Mouse (Mus musculus) kidney, embryonic 15.5 days (tissue): ENCODE results near the gene Bcat2. TPM values are rescaled to one million over a fixed set of nuclear protein-coding genes. Genes with fewer than 3 reads are reported as not detected.

Experiments
- ATAC-seq: fragments of 200-750 bp; cut with Nextera tagmentation; replicated peaks from 2 replicates; pipeline ENCODE4 v1.8.0; 2017; ENCODE audit warnings: moderate TSS enrichment; ENCODE audit not compliant: low FRiP score
- H3K27ac ChIP-seq: fragments of 300-500 bp; sonication (generic); 2 replicates; pipeline ENCODE4 v1.5.1; 2015; ENCODE audit warnings: mild to moderate bottlenecking, inconsistent platforms
- H3K27me3 ChIP-seq: fragments of 300-500 bp; sonication (generic); 2 replicates; pipeline ENCODE4 v1.6.1; 2015; ENCODE audit warnings: inconsistent platforms
- H3K36me3 ChIP-seq: fragments of 300-500 bp; sonication (generic); 2 replicates; pipeline ENCODE4 v1.6.1; 2015; ENCODE audit warnings: inconsistent platforms
- H3K4me1 ChIP-seq: fragments of 300-500 bp; sonication (generic); 2 replicates; pipeline ENCODE4 v1.6.1; 2015; ENCODE audit warnings: inconsistent platforms
- H3K4me2 ChIP-seq: fragments of 300-500 bp; sonication (generic); 2 replicates; pipeline ENCODE4 v1.6.1; 2015; ENCODE audit warnings: moderate library complexity, mild to moderate bottlenecking, inconsistent platforms
- H3K4me3 ChIP-seq: fragments of 300-500 bp; sonication (generic); replicated peaks from 2 replicates; pipeline ENCODE4 v1.5.1; 2015; ENCODE audit warnings: mild to moderate bottlenecking, inconsistent platforms
- H3K9ac ChIP-seq: fragments of 300-500 bp; sonication (generic); 2 replicates; pipeline ENCODE4 v1.6.1; 2015; ENCODE audit warnings: mild to moderate bottlenecking, inconsistent platforms
- H3K9me3 ChIP-seq: fragments of 300-500 bp; sonication (generic); replicated peaks from 2 replicates; pipeline ENCODE4 v1.6.1; 2016; ENCODE audit warnings: inconsistent platforms
- WGBS: fragments of 180-500 bp; shearing (Covaris S2); methylation state at CpG from one replicate; pipeline ENCODE4 v1.1.7; 2015; ENCODE audit warnings: mixed read lengths; 5-methylcytosine and 5-hydroxymethylcytosine counted together
- polyA plus RNA-seq: library from polyadenylated mRNA; unstranded; fragments of >200 nt; fragmentation: Nextera tagmentation; extraction: Ambion mirVana; gene quantifications from 2 replicates; pipeline ENCODE4 v1.2.1, GENCODE M21; 2015

Gene Bcat2
- polyA plus RNA-seq, 1 experiment from 2014 or later: 78.5 TPM

DNA sequence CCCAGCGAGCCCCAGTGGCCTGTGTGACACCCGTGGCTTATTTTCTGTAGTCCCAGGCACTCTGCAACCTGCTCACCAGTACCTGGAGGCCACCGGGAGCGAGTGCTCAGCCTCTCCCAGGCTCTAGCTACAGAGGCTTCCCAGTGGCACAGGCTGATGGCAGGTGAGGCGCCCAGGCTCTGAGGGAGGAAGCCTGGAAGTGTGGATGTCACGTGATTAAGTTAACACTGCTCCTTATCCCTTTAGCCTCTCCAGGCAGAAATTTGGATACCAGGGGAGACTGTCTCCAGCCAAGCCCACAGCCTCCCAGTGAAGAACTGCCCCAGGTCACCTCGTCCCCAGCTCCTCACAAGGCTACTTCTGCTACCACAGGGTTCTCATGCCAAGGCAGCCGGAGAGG lies 16.4 kb upstream of the Bcat2 start:
- Histone ChIP-seq H3K9ac (no peak overlapping the region), H3K4me1 (peaks cover 29% of the 10 kb centered on the region), H3K27me3 (no peaks in the 10 kb centered on the region), H3K4me2 (no peak overlapping the region), H3K9me3 (no peaks in the 10 kb centered on the region), H3K36me3 (no peaks in the 10 kb centered on the region), H3K4me3 (no peak overlapping the region), H3K27ac (peak overlapping the region; percentile 73)
- 0 out of 2 replicates have a peak, but pooled peaks have one; percentile 3 for ATAC-seq
- WGBS: 74% methylated on average over 8 of the region's 8 CpGs

DNA sequence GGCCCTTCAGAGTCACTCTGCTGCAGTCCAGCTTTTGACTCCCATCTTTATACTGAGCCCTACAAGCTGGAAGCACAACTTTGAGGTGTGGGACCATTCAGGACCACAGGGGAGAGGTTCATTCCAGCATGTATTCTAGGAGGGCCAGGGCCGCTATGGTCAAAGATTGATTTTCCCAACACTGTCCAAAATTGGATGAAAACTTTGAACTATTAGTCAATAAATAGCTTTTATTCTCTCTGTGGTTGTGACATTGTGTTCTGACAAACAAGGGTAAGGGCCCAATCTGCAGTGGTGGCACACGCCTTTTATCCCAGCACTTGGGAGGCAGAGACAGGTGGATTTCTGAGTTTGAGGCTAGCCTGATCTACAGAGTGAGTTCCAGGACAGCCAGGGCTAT lies 16.0 kb upstream of the Bcat2 start:
- ATAC-seq: 0 out of 2 replicates have a peak, but pooled peaks have one; percentile 4
- no peak overlapping the region for H3K4me3 ChIP-seq
- 94% methylated on average over 2 of the region's 2 CpGs for WGBS

DNA sequence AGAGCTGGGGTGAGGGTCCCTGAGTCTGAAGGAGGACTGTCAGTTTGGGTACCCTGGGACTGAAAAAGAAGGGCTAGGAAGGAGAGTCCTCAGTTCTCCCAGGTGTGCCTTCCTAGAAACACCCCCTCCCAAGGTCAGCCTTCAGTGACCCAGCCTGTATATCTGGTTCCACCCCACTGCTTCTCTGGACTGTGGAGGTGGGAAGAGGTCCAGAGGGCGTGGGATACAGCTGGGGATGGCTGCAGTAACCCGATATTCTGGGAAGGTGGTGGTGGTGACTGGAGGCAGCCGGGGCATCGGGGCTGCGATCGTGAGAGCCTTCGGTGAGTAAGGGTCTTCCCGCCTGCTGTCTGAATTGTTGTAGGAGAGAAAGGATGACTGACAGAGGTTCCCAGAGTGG lies 15.2 kb upstream of the Bcat2 start, which contains the start of gene Hsd17b14:
Gene Hsd17b14, plus strand, starts transcription at position 150 of the 400 bp plus-strand sequence.
- peak; percentile 61 for ATAC-seq
- Histone ChIP-seq H3K9ac (no peak within 1 kb of the TSS), H3K36me3 (no peaks in the 10 kb centered on the region), H3K27ac (peak within 1 kb of the TSS; percentile 73), H3K9me3 (no peaks in the 10 kb centered on the region), H3K4me1 (peaks cover 35% of the 10 kb centered on the region), H3K4me3 (peak within 1 kb of the TSS; percentile 6; the same call in 1 of the 2 replicates), H3K4me2 (peak within 1 kb of the TSS; percentile 39), H3K27me3 (no peaks in the 10 kb centered on the region)
- 7% methylated on average over 8 of the region's 8 CpGs for WGBS

More for the DNA sequence above, 16.0 kb upstream of the Bcat2 start:
- Histone ChIP-seq H3K27me3 (no peaks in the 10 kb centered on the region), H3K27ac (peak overlapping the region; percentile 73), H3K36me3 (no peaks in the 10 kb centered on the region), H3K4me1 (peaks cover 34% of the 10 kb centered on the region), H3K9ac (no peak overlapping the region), H3K4me2 (no peak overlapping the region), H3K9me3 (no peaks in the 10 kb centered on the region)

DNA sequence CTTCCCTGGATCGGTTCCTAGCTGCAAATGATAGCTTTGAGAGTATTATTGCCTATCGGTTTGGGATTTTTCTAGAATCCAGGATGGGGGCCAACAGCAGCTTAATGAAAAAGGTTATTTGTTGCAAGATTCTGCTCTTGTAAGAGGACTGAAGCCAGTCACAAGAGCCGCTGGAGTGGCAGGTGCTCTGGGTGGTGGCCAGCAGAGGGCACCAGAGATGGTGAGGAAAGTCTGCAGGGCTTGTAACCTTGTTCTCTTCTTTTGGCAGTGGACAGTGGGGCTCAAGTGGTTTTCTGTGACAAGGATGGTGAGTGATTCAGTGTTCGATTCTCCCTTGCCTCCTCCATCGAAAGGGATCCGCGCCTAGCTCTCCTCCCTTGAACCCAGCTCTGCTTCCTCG lies 14.2 kb upstream of the Bcat2 start:
- ATAC-seq: no peak
- no peaks in the 10 kb centered on the region for H3K36me3 ChIP-seq
- no peaks in the 10 kb centered on the region for H3K27me3 ChIP-seq
- no peaks in the 10 kb centered on the region for H3K9me3 ChIP-seq
- H3K27ac ChIP-seq: 0 out of 2 replicates have a peak overlapping the region, but pooled peaks have one; percentile 4
- H3K4me3 ChIP-seq: no peak overlapping the region
- 21% methylated on average over 8 of the region's 8 CpGs for WGBS
- H3K9ac ChIP-seq: no peak overlapping the region
- H3K4me2 ChIP-seq: peak overlapping the region; percentile 10
- peaks cover 35% of the 10 kb centered on the region for H3K4me1 ChIP-seq

DNA sequence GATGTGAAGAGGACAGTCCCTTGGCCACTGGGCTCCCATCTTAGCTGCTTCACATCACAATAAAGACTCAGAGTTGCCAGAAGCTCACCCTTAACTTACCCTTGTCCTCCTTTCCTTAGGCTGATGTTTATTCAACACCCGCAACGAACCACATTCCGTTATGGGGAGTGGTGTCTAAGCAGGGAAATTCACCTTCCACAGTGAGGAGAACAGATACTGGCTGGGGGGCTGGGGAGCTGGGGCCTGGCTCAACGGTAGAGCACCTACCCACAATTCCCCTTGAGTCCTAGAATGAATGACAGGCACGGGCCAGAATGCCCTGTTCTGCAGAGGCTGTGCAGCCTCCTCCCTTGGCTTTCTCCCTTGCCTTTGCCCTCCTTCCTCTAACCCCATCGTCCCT lies 11.0 kb upstream of the Bcat2 start:
- Histone ChIP-seq H3K4me3 (no peak overlapping the region), H3K4me2 (no peak overlapping the region), H3K4me1 (peaks cover 41% of the 10 kb centered on the region), H3K9ac (no peak overlapping the region), H3K27me3 (no peaks in the 10 kb centered on the region), H3K9me3 (no peaks in the 10 kb centered on the region), H3K27ac (no peak overlapping the region), H3K36me3 (no peaks in the 10 kb centered on the region)
- no peak for ATAC-seq
- WGBS: 60% methylated on average over 5 of the region's 6 CpGs

DNA sequence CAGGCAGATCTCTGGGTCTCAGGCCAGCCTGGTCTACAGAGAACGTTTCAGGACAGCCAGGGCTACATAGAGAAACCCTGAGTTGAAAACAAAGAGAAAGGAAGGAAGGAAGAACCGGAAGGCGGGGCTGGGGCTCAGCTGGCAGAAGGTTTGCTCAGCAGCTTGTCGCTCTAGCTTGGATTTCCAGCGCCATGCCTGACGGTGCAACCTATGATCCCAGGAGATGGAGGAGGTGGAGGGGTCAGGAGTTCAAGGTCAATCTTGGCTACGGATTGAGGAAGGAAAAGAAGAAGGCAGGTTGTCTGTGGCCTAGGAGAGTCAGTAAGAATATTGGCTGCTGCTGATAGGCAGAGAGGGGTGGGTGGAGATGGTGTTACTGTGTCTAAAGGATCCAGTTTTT lies 9.7 kb upstream of the Bcat2 start:
- Histone ChIP-seq H3K27ac (no peak overlapping the region), H3K9ac (no peak overlapping the region), H3K4me1 (peaks cover 33% of the 10 kb centered on the region), H3K4me2 (no peak overlapping the region), H3K4me3 (no peak overlapping the region), H3K36me3 (no peaks in the 10 kb centered on the region), H3K9me3 (no peaks in the 10 kb centered on the region), H3K27me3 (no peaks in the 10 kb centered on the region)
- WGBS: 77% methylated on average over 7 of the region's 7 CpGs
- ATAC-seq: no peak

DNA sequence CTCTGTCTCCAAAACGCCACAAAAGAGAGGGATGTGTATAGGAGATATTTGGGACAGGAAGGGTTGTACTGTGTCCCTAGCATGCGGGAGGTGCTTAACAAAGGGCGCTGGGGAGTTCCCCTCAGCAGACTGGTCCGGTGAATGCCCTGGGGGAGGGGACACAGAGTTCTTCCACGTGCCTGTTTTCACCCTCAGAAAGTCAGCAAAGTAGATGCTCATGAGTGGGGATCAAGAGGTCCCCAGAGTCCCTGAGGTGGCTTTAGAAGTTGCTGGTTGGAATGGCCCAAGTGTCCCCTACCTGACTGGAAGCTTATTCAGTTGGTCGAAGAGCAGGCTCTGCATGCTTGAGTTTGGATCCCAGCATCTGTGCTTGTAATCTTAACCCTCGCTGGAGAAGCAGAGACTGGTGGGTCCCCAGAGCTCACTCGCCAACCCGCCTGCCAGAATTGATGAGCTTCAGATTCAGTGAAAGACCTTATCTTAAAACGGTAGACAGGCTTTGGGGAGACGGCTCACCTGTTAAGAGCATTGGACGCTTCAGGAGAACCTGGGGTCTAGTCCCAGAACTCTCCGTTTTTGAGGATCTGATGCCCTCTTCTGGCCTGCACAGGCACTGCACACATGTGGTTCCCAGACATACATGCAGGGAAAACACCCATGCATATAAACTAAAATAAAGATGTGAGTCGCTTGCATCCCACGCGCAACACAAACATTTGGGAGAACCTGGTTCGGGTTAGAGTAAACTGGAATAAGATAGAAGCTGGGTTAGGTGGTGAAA lies 8.9 kb upstream of the Bcat2 start:
- ATAC-seq: peak; percentile 50; the same call in 1 of the 2 replicates
- Histone ChIP-seq H3K4me1 (peaks cover 32% of the 10 kb centered on the region), H3K9ac (no peak overlapping the region), H3K4me3 (0 out of 2 replicates have a peak overlapping the region, but pooled peaks have one; percentile 2), H3K36me3 (no peaks in the 10 kb centered on the region), H3K27me3 (no peaks in the 10 kb centered on the region), H3K27ac (peak overlapping the region; percentile 32; the same call in 1 of the 2 replicates), H3K4me2 (peak overlapping the region; percentile 40), H3K9me3 (no peaks in the 10 kb centered on the region)
- 19% methylated on average over 17 of the region's 17 CpGs for WGBS

DNA sequence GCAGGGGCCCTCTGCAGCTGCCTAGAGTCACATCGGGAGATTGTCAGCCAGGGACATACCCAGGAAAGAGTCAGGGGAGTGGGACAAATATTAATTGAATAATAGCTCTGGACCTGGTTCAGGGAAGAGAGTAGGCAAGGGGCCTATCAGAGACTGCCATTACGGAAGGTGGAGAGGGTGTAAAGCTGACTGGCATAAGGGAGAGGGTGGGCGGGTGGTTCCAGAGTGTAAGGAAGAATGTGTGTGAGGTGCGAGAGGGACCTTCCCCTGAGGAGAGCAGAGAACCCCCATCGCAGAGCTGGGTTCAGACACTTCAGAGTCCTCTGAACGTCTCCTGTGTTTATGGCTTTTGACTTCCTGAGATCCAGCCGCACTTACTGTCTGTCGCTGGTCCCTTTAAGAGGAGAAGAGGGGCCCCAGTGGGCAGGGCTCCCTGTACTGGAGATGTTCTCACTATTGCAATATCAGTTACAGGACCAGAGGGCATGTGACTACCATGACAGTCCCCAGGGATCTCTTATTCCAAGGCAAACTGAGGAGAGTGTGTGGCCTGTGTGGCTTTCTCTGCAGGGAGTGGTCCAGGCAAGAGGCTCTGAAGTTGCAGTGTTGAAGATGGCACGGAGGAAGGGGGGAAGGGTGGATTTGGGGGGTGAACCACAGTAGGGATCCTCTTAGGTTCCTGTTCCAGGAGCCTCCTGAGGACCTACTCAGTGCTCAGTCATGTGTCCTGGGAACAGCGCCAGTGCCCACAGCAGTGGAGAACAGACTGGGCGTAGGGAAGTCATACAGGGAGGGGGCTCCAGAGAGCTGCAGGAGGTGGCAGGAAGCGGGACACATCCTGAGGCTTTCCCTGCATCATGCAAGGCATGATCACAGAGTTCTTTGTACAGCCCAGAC lies 8.1 kb upstream of the Bcat2 start:
- Histone ChIP-seq H3K27ac (peak overlapping the region; percentile 32; the same call in 1 of the 2 replicates), H3K4me2 (peak overlapping the region; percentile 40), H3K9me3 (no peaks in the 10 kb centered on the region), H3K27me3 (no peaks in the 10 kb centered on the region), H3K36me3 (no peaks in the 10 kb centered on the region), H3K4me1 (peaks cover 32% of the 10 kb centered on the region), H3K9ac (no peak overlapping the region), H3K4me3 (0 out of 2 replicates have a peak overlapping the region, but pooled peaks have one; percentile 2)
- WGBS: 27% methylated on average over 12 of the region's 12 CpGs
- peak; percentile 77 for ATAC-seq

DNA sequence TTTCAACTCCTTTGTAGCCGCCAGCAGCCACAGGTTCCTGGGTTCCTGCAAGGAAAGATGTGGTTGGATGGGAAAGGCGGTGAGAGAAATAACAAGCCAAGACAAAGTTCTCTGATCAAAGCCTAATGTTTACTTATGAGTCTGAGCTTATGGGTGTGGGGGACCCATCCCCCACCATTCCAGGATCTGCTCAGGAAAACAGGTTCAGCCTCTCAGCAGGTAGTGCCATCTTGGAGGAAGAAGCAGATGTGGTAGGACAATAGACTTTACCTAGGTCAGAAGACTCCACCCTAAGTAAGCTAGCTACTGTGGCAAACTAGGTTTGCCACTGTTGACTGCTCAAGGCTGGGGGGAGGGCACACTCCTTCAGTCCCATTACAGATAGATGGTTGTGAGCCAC lies 5.1 kb upstream of the Bcat2 start:
- H3K36me3 ChIP-seq: no peaks in the 10 kb centered on the region
- H3K9me3 ChIP-seq: no peaks in the 10 kb centered on the region
- H3K4me3 ChIP-seq: no peak overlapping the region
- no peaks in the 10 kb centered on the region for H3K27me3 ChIP-seq
- ATAC-seq: no peak
- H3K27ac ChIP-seq: no peak overlapping the region
- H3K9ac ChIP-seq: no peak overlapping the region
- no peak overlapping the region for H3K4me2 ChIP-seq
- WGBS: 75% methylated on average over 2 of the region's 2 CpGs
- peaks cover 53% of the 10 kb centered on the region for H3K4me1 ChIP-seq

DNA sequence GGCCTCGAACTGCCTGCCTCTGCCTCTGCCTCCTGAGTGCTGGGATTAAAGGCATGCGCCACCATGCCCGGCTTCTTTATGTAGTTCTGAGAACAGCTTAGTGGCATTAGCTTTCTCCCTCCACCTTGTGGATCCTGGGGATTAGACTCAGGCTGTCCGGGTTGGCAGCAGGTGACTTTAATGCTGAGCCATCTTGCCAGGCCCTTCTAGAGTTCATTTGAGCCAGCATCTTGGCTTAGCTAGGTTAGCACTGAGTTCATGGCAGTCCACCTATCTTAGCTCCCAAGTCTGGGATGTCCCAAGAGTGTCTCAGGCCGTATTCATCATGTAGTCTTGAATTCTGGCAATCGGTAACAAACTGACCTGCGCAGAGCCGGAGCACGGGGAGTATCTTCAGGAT lies 4.5 kb upstream of the Bcat2 start:
- Histone ChIP-seq H3K27ac (no peak overlapping the region), H3K27me3 (no peaks in the 10 kb centered on the region), H3K4me1 (peaks cover 56% of the 10 kb centered on the region), H3K4me3 (no peak overlapping the region), H3K36me3 (no peaks in the 10 kb centered on the region), H3K9ac (no peak overlapping the region), H3K4me2 (no peak overlapping the region), H3K9me3 (no peaks in the 10 kb centered on the region)
- 91% methylated on average over 9 of the region's 9 CpGs for WGBS
- no peak for ATAC-seq

DNA sequence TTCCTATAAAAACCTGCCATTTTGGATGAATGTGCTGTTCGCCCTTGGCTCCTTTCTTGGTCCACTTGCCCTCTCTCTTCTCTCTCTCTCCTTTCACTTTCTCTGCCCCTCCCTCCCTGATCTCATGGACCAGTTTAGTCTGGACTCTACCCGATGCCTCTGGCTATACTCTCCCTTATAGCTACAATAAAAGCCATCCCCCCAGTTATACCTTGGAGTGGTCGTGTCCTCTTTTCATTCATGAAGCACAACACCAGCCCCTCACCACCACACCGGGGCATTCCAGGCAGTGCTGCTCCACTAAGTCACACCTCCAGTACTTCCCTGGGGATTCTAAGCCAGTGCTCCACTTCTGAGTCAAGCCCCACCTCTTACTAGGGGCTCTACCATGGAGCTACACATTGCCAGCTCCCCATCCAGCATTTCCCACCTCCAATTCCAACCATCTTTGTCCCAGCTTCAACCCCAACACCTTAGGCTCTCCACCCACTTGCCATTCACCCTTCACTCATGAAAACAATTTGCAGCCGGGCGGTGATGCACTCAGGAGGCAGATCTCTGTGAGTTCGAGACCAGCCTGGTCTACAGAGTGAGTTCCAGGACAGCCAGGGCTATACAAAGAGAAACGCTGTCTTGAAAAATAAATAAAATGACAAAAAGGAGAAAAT lies 2.7 kb upstream of the Bcat2 start:
- WGBS: 67% methylated on average over 8 of the region's 8 CpGs
- Histone ChIP-seq H3K36me3 (no peaks in the 10 kb centered on the region), H3K27me3 (no peaks in the 10 kb centered on the region), H3K4me1 (peaks cover 56% of the 10 kb centered on the region), H3K4me3 (peak overlapping the region; percentile 46; the same call in 1 of the 2 replicates), H3K9ac (0 out of 2 replicates have a peak overlapping the region, but pooled peaks have one; percentile 33), H3K4me2 (peak overlapping the region; percentile 69), H3K27ac (peak overlapping the region; percentile 93), H3K9me3 (no peaks in the 10 kb centered on the region)
- ATAC-seq: no peak
